Mouse (Mus musculus) gastrocnemius, adult 2 months (tissue): ENCODE measurements at regions not wholly inside any gene's neighbourhood (a gene's known extent, or its start where the extent isn't known, plus 50 kb on each side); places are given as distances from the start of the nearest gene placed in this dataset.

Experiments used
- DNase-seq: peaks from one replicate; pipeline ENCODE4 v3.0.0; 2022
- H3K27ac ChIP-seq: fragments of 200-600 bp; 2 replicates; pipeline ENCODE4 v1.8.1; 2022; ENCODE audit warnings: mild to moderate bottlenecking
- H3K4me3 ChIP-seq: fragments of 200-600 bp; 2 replicates; pipeline ENCODE4 v1.8.1; 2022; ENCODE audit warnings: mild to moderate bottlenecking, moderate library complexity
- CTCF ChIP-seq: fragments of 200-600 bp; IDR thresholded peaks from 2 replicates; pipeline ENCODE4 v1.8.1; 2022; ENCODE audit warnings: antibody characterized with exemption, mild to moderate bottlenecking, moderate library complexity
- intact Hi-C: fragments of 180-260 bp; cut with DNase I; formaldehyde crosslinking; loops from one replicate; pipeline ENCODE4 v1.15.1; 2025

DNA sequence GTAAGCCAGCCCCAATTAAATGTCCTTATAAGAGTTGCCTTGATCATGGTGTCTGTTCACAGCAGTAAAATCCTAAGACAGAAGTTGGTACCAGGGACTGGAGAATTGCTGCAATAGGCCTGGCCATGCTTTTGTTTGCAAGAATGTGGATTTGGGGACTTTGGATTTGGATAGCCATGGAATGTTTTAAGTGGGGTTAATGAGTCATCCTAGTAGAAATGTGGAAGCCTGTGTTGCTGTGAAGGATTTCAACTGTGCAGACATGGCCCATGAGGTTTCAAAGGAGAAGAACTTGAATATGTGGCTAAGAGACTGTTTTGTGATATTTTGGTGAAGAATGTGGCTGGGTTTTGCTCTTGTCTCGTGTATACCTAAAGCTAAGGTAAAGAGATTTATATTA lies 368.2 kb upstream of the Gli3 start:
- H3K4me3 ChIP-seq, result no peak overlapping the region
- DNase-seq, result no peak
- intact Hi-C loops, result no loop called here
- H3K27ac ChIP-seq, result no peak overlapping the region
- TF ChIP-seq CTCF, result no peak

DNA sequence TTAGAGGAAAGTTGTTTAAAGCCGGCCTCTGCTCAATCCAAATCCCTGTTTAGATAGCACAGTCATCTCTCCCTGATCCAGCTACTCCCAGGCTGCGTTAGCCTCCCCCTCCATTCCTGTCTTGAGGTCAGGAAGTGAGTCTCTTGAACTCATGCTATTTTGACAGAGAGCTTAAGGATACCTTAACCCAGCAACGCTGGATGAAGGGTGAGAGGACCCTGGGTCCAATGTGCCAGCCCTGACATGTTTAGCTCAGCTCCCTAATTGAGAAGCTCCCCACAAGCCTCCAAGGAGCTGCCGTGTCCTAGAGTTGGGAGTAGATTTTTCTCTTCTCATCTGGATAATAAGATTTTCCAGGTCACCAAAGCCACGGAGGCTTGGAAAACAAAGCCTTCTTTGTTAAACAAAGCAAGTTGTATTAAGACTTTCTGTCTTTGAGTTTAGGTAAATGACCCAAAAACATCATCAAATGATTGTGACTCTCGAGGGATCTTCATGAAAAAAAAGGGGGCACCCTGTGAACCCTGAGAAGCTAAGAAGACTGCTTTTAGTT lies 355.2 kb upstream of the Gli3 start:
- no peak for DNase-seq
- no peak overlapping the region for H3K27ac ChIP-seq
- no peak overlapping the region for H3K4me3 ChIP-seq
- TF ChIP-seq CTCF, result no peak
- intact Hi-C loops, result no loop called here

DNA sequence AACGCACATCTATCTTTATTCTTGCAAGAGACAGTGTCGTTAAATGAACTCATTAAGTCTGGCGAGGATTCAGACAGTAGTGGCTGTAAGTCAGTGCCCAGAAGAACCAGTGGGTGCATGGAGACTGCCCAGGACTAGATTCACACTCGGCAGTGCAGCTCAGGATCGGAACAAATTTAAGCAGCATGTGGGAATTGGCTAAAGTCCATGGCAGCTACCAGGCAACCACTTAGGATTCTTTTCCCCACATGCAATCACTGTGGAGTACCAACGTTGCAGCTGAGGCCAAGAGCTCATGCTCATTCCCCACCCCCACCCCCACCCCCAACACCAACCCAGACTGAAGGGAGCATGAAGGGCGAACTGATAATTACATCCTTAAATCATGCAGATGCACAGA lies 349.7 kb upstream of the Gli3 start:
- H3K27ac ChIP-seq, result no peak overlapping the region
- no peak for TF ChIP-seq CTCF
- intact Hi-C loops, result no loop called here
- no peak for DNase-seq
- no peak overlapping the region for H3K4me3 ChIP-seq

DNA sequence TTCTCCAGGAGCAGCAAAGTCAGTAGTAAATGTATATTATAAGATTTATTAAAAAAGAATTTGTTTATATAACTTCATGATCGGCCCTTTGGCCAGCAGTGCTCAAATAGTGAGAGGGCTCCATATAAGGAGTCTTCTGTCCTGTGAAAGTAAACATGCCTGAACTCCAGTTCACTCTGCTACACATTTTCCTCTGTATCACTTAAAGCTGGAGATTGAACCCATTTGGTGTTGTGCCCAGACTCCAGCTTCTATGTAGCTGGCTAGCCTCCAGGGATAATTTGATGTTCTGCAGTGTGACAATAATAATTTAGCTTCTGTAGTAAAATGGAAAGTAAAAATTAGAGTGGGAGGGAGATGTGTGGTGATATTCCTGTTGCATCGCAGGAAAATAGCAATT lies 332.8 kb upstream of the Gli3 start:
- no peak for DNase-seq

DNA sequence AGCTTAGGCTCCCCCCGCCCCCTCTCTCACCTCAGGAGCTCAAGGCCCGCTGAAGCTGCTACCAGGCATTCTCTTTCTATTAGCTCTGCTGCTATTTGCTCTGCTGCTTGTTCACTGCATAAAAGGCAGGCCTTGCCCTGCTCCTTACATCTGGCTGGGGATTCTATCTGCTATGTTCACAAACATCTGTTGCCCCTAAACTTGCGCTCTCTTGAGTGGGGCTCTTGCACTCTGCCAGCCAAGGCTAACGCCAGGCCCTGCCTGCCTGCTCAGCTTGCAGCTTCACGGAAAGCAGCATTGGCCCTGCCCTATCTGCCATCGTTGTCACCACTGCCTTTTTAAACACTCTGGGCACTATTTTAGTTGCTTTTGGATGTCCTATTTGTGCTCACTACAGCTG lies 316.9 kb upstream of the Gli3 start:
- intact Hi-C loops, result no loop called here
- no peak overlapping the region for H3K4me3 ChIP-seq
- TF ChIP-seq CTCF, result no peak
- no peak overlapping the region for H3K27ac ChIP-seq
- no peak for DNase-seq

More for the DNA sequence above, 332.8 kb upstream of the Gli3 start:
- TF ChIP-seq CTCF, result no peak
- Histone ChIP-seq H3K27ac (no peak overlapping the region), H3K4me3 (no peak overlapping the region)
- intact Hi-C loops, result no loop called here

DNA sequence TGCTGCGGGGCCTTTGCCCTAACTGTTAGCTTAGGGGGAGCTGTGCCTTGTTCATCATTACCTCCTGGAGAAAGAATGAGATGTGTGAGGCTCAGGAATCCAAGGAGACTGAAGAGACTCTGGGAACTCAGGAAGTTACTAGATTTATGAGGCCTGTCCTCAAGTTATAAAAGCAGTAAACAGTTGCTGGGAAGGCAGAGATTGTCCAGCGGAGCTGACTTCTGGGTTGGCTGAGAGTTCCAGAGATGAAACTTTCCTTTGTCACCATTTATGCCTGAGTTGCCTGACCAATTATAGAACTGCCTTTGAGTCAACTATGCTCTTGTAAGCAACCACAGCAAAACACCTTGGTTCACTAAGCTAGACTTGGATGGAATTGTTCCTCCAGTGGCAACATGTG lies 282.1 kb upstream of the Gli3 start:
- Histone ChIP-seq H3K27ac (no peak overlapping the region), H3K4me3 (no peak overlapping the region)
- DNase-seq, result no peak
- intact Hi-C loops, result no loop called here
- TF ChIP-seq CTCF, result no peak

DNA sequence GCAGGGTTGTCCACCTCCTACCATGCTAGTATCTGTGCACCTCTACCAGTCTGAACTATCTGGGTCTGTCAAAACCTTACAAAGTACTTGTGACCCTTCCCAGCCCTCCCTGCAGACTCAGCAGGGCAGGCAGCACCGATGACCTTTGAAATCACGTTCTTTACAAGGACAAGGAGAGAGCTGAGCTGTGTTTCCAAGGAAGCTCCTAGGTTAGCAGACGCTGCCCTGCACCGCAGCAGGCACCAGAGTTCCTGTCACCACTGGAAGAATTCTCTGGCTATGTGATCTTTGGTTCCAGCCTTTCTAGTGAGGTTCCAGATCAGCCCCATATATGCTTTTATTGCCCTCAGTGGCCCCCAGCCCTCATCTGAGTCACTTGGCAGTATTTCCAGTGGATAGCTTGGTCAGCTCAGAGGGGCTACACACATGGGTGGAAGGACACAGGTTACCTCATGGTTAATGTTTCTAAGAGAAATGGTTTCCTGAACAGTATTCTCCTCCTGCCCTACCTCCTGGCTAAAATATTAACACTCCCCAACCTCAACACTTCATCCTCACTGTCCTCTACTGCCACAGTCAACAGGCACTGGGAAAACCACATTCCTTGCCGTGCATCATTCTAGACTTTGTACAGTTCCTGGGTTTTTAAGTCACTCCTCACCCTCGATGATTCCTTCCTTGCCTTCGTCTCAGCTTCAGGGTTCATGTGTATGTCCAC lies 251.2 kb upstream of the Gli3 start:
- TF ChIP-seq CTCF, result no peak
- H3K27ac ChIP-seq, result no peak overlapping the region
- H3K4me3 ChIP-seq, result no peak overlapping the region
- DNase-seq, result no peak
- intact Hi-C loops, result no loop called here

DNA sequence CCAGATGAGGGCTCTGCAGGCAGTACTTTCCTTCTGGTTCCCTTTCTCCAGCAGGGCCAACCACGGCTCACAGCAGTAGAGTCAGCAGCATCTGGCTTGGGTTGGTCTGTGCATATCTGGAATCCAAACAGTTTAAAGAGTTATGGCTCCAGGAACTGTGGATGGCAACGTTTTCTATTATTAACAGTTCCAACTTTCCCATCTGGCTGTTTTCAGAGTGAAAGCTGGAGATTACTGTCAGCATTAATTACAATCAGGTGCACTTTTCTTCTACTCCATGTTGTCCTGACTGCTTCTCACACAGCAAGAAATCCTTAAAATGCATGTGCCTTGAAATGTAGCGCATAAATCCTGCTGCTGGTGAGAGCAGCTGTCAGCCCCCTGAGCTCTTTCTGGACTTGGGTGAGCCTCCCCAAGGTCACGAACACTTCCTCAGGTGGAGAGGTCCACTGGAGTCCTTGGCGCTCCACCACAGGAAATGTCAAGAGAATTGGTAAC lies 250.6 kb upstream of the Gli3 start:
- DNase-seq, result peak; percentile 34
- intact Hi-C loops, result no loop called here
- TF ChIP-seq CTCF, result no peak

DNA sequence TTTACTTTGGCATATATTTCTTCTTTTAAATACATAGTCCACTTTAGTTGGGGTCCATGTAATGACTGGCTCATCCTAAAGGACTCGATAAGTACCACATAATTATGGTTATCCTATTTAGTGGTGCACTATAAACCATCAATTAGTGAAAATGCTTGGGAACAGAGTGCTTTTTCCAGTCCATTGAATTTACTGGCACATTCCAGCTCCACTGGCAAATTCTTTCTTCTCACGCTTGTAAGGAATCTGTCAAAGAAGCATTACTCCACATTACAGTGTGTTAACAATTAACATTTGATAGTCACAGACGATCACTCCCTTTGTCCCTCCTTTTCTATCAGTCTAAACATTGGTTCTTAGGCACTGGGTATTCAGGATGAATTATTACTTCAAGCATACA lies 241.7 kb upstream of the Gli3 start:
- Histone ChIP-seq H3K27ac (no peak overlapping the region), H3K4me3 (no peak overlapping the region)
- intact Hi-C loops, result no loop called here
- no peak for DNase-seq
- no peak for TF ChIP-seq CTCF

More for the DNA sequence above, 250.6 kb upstream of the Gli3 start:
- Histone ChIP-seq H3K4me3 (no peak overlapping the region), H3K27ac (no peak overlapping the region)

DNA sequence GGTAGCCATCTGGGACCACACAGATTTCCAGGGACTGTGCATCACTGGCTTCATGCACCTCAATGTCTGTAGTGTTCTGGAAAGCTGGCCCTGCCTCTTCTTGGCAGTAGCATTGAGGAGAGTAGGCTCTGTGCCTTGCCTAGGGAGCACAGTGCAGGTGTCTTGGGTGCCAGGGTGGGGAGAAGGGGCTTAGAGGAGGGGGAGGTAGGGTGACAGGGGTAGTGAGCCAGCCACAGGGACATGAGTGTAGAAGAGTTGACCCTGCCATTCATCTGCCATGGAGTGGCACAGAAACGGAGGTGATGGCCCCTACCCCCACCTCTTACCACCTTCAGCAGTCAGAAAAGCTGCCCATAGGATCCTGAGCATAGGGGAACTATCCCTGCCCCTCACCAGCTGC lies 235.4 kb upstream of the Gli3 start:
- no peak for DNase-seq
- intact Hi-C loops, result no loop called here
- TF ChIP-seq CTCF, result no peak
- no peak overlapping the region for H3K27ac ChIP-seq
- H3K4me3 ChIP-seq, result no peak overlapping the region
